Mouse (Mus musculus) left cerebral cortex, postnatal 36 days (tissue): ENCODE measurements around the gene Zfp341. TPM values are rescaled to one million over a fixed set of nuclear protein-coding genes. Genes with fewer than 3 reads are reported as not detected.
A peak's percentile ranks its signal among the peaks of the same experiment; 100 is the strongest.

Source experiments
- DNase-seq, 2 experiments: peaks; one replicate each; pipeline ENCODE4 v3.0.0; 2021 to 2022; ENCODE audit warnings: low spot score in 2 of 2, mixed read lengths in 1 of 2
- intact Hi-C: fragments of 180-260 bp; cut with DNase I; formaldehyde crosslinking; loops from one replicate; pipeline ENCODE4 v1.15.1; 2025
- total RNA-seq, 2 experiments: library from RNA; stranded (reverse); gene quantifications; 2 replicates each; pipeline ENCODE4 v1.2.3; 2021

Zfp341 gene
- total RNA-seq, 2 experiments from 2014 or later: 11.8 to 12.9 TPM

GRCm38 (mm10) chr2:154657486-154658237 lies 44.6 kb downstream of the Zfp341 start:
- intact Hi-C loops: loop anchor here (5.0 kb wide), 1 partner anchor 235 kb away; the partner anchor contains the start of gene Eif2s2
- DNase-seq: no peak

GRCm38 (mm10) chr2:154659070-154659469 lies 46.0 kb downstream of the Zfp341 start:
- no peak for DNase-seq
- intact Hi-C loops: loop anchor here (5.0 kb wide), 1 partner anchor 233 kb away; the partner anchor contains the start of gene Eif2s2

DNA sequence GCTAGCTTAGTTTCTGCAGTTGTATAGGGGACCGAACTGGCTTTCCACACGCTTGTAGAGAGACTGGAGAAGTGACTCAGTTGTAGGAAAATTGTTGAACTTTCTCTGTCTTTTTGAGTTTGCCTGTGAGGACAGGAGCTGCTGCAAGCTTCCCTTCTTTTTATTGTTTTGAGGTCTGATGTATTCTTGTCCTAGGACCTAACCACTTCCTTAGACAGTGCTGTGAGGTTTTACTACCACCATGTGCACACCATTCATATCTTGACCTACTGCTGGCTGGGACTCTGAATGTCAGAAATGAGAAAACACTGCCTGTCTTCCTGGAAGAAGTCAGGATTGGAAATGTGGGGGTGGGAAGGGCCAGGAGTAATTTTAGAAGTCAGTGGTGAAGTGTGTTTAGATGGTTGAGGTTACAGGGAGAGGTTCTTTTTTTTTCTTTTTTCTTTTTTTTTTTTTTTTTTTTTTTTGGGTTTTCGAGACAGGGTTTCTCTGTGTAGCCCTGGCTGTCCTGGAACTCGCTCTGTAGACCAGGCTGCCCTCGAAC lies 46.5 kb downstream of the Zfp341 start:
- intact Hi-C loops: loop anchor here (5.0 kb wide), 1 partner anchor 233 kb away; the partner anchor contains the start of gene Eif2s2
- no peak for DNase-seq

DNA sequence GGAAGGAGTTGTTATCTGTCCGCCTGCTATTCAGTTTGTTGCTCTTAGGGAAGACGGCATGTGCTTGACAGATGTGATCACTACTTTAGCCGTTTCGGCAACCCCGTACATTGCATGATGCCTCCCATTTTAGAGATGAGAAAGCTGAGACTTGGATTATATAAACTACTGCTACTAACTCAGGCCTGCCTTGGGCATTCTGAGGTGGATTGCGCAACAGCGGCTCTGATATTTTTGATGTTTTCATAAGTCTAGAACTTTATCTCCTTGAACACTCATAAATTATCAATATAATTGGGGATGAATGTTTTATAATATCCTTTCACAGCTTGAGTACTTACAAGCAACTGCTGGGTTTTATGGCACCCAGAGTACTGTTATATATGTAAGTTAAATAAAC lies 55.6 kb downstream of the Zfp341 start:
- no peak for DNase-seq
- intact Hi-C loops: no loop called here

DNA sequence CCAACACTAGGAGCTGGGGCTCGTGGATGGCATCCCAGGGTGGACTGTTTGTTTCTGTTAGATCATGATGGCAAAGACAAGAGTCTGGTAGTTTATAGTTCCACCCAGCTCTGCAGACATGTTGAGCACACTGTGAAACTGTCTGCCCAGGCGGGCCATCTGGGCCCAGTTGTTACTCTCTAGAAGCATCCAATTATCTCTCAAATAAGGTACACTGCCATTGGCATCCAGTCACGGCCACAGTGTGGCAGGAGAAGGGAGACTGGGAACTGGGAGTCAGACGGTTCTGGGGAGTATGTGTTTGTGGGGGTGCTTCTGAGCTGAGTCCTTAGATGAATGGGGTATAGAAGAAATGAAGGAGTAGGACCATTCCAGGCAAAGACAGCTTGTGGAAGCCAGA lies 57.0 kb downstream of the Zfp341 start:
- peak; percentile 28 to 42 for DNase-seq
- intact Hi-C loops: no loop called here

- DNase-seq: no peak
- intact Hi-C loops: no loop called here
Measured at GRCm38 (mm10) chr2:154670741-154671140, 57.6 kb downstream of the Zfp341 start.

DNA sequence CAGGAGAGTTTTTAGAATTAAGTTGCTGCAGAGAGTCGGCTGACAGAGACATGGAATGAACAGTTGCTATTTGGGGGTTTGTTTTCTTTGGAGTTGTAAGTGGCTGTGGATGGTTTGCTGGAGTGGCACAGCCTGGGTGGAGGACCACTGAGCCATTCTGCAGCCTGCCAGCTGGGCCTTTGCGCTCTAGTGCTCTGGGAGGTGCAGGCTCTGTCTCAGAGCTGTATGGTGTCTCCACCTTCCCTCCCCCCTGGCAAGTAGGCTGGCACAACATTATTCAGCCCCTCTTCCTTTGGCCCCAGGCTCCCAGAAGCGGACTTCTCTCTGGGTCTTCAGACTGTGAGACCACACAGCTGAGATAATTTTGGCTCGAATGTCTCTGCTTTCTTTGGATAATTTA lies 60.9 kb downstream of the Zfp341 start:
- DNase-seq: no peak
- intact Hi-C loops: no loop called here

GRCm38 (mm10) chr2:154676653-154677609 lies 63.8 kb downstream of the Zfp341 start:
- intact Hi-C loops: no loop called here
- peak; percentile 43 for DNase-seq

GRCm38 (mm10) chr2:154677651-154678139 lies 64.6 kb downstream of the Zfp341 start:
- DNase-seq: peak in 1 of 2 experiments; percentile 32
- intact Hi-C loops: no loop called here

DNA sequence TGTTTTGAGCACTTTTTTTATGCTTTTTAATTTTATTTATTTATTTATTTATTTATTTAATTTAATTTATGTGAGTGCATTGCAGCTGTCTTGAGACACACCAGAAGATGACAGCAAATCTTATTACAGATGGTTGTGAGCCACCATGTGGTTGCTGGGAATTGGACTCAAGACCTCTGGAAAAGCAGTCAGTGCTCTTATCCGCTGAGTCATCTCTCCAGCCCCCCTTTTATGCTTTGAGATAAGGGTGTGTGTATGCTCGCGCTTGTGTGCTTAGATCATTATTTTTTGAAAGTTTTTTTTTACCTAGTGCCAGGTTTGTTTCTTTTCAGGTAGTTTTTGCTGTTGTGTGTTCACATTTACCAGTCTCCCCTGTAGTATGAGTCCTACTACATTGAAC lies 65.9 kb downstream of the Zfp341 start:
- intact Hi-C loops: no loop called here
- no peak for DNase-seq

- intact Hi-C loops: no loop called here
Measured at GRCm38 (mm10) chr2:154680337-154680736, 67.2 kb downstream of the Zfp341 start.

GRCm38 (mm10) chr2:154680941-154681340 lies 67.8 kb downstream of the Zfp341 start:
- no peak for DNase-seq
- intact Hi-C loops: no loop called here

More at GRCm38 (mm10) chr2:154680337-154680736, 67.2 kb downstream of the Zfp341 start:
- no peak for DNase-seq

DNA sequence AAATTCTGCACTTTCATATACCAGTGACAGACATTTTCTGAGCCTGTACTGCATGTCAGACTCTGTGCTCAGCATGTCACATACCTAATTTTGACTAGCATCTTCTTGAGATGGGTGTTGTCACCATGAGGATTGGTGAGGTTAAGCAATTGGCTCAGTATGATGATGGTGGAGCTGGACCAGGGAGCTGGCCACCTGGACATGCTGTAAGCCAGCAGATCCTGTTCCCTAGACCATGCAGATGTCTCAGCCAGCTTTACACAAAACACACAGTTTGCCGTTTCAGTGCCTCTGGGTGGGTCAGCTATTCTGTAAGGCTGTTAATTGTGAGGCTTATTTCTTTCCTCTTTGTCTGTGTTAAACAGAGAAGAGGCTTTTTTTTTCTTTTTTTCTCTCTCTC lies 69.6 kb downstream of the Zfp341 start:
- intact Hi-C loops: no loop called here
- no peak for DNase-seq

GRCm38 (mm10) chr2:154684901-154685470 lies 71.9 kb downstream of the Zfp341 start:
- no peak for DNase-seq
- intact Hi-C loops: no loop called here

DNA sequence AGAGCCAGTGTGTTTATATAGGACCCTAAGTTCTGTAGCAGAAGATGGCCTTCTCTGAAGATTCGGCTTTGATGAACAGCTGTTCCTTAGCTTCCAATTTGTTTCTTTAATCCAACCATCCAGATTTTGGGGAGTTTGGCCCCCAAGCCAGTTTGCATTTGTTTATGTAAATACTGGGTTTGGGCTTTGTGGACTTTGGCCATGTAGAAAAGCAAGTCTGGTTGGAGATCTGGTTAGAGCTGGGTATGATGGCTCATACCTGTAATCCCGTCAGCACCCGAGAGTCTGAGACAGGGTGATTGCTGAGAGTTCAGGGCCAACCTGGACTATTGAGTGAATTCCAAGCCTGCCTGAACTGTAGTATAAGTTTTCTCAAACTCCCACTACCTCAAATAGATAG lies 72.7 kb downstream of the Zfp341 start:
- no peak for DNase-seq
- intact Hi-C loops: no loop called here

DNA sequence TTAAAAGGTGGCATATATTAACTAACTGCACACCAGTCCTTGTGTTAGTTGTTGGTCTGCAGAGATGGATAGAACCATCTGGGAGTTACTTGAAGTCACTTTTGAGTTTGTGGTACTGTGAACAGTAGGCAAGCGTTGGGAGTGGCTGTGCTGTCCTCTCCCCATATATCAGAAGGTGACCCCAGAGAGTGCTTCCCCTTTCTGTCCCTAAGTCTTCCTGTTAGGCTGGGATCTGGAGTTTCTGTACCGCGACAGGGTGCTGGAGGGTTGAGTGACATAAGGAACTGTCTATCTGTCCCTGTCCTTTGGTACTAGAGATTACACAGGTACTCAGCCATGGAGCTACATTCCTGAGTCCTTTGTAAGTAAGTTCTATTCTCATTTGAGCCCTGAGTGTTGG lies 73.7 kb downstream of the Zfp341 start:
- intact Hi-C loops: no loop called here
- DNase-seq: no peak

DNA sequence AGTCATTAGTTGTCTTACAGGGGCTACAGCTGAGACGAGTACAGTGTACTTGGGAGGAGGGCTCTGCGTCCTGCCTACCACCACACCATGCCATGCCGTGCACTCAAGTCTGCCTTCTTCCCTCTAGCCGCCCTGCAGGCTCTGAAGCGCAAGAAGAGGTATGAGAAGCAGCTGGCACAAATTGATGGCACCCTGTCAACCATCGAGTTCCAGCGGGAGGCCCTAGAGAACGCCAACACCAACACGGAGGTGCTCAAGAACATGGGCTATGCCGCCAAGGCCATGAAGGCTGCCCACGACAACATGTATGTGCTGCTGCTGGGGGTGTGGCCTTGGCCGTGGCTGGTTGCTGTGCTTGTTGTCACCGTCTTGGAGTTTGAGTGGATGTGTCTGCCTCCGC lies 76.3 kb downstream of the Zfp341 start:
- intact Hi-C loops: no loop called here
- DNase-seq: no peak

GRCm38 (mm10) chr2:154690959-154691358 lies 77.9 kb downstream of the Zfp341 start:
- intact Hi-C loops: no loop called here
- no peak for DNase-seq

DNA sequence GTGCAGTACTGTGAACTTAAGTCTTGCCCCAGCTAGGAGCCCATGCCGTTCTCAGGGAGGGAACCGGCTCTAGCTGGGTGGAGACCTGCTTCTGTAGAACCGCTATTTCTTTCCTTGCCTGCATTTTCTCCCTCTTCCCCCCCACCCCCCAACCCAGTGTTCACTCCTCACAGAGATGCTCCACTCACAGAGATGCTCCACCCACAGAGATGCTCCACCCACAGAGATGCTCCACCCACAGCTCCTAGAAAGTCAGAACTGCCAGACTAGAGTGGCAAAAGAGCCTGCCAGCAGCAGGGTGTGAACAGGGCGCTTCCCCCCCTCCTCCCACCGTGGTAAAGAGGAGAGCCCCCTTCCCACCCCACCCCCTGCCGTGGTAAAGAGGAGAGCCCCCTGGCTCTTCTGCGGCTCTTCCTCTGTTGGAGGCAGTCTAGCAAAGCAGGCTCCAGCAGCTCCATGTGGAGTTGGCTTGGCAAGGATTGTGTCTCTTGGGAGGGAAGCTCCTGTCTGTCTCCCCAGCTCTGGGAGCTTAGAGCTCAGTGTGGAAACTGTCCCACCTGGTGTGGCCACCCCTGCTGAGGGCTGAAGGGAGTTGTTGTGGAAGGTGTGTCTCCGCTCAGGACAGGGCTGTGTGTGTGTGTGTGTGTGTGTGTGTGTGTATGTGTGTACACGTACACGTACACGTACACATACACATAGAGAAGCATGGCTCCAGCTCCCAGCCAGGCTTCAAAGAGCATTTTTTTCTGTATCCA lies 80.3 kb downstream of the Zfp341 start:
- no peak for DNase-seq
- intact Hi-C loops: no loop called here
